Mouse (Mus musculus) liver, embryonic 14.5 days (tissue): Measurements from ENCODE around the gene Calm3.

Experiments
- CTCF ChIP-seq: IDR thresholded peaks from 2 replicates; pipeline ENCODE4 v1.5.1; 2016; ENCODE audit warnings: antibody characterized with exemption, low read depth, control low read depth
- EP300 ChIP-seq: IDR thresholded peaks from 2 replicates; pipeline ENCODE4 v1.6.1; 2016; ENCODE audit warnings: antibody characterized with exemption, low read depth

DNA sequence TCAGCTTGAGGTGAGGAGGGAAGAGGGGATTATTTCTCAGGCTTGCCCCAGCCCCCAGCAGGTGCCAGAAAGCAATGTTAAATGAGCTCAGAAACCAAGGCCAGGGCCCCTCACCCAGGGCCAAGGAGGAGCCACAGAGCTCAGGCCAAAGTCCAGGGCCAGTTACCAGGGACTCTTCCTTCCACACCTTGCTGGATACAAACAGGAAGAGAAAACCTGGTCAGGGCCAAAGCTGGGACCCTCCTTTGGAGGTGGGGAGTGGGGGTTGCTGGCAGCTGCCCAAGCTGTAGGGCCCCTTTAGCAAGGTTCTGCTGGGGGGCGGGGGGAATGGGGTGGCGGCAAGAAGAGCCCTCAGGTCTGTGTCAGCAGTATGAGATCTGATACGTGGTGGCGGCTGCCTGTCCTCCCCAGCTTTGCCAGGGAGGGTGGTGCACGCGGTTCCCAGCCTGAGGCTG, 2.0 kb downstream of the Calm3 start:
- TF ChIP-seq CTCF, result no peak
- TF ChIP-seq EP300, result no peak
